Mouse (Mus musculus) small intestine, adult 2 months (tissue): ENCODE results near the gene Stard7.

Experiments used
- CTCF ChIP-seq: fragments of 200-500 bp; IDR thresholded peaks from 2 replicates; pipeline ENCODE4 v1.5.1; 2012; ENCODE audit warnings: low read depth, mild to moderate bottlenecking, control low read depth, inconsistent platforms, low read length, moderate library complexity, mixed read lengths; ENCODE audit not compliant: insufficient replicate concordance, insufficient read length; ENCODE audit errors: extremely low read depth
- POLR2A ChIP-seq: fragments of 200-500 bp; IDR thresholded peaks from 2 replicates; pipeline ENCODE4 v1.6.1; 2012; ENCODE audit warnings: low read depth, mild to moderate bottlenecking, control low read depth, inconsistent platforms, low read length, moderate library complexity

GRCm38 (mm10) chr2:127304609-127305210, 34.7 kb downstream of the Stard7 start:
- TF ChIP-seq POLR2A (no peak), CTCF (no peak)
